Mouse (Mus musculus): ENCODE measurements around the gene Hnrnpc. TPM values are rescaled to one million over a fixed set of nuclear protein-coding genes. Genes with fewer than 3 reads are reported as not detected.

The Hnrnpc gene
- polyA plus RNA-seq (2012): 1.5 and 2.8 TPM in 2 replicates

- peaks cover 33% of the 10 kb centered on the region for H3K36me3 ChIP-seq (ENCODE audit: control insufficient read depth)
- H3K27me3 ChIP-seq (ENCODE audit: control insufficient read depth): no peaks in the 10 kb centered on the region
- H3K9me3 ChIP-seq (ENCODE audit: control insufficient read depth, low read length): no peaks in the 10 kb centered on the region
- peaks cover 42% of the 10 kb centered on the region for H3K4me1 ChIP-seq (ENCODE audit: control insufficient read depth)
- H3K4me3 ChIP-seq (replicated peaks): peak within 1 kb of the TSS; percentile 79
- no peak for TF ChIP-seq TAL1 (IDR thresholded peaks at IDR 0.05; ENCODE audit: low read length)
- TF ChIP-seq GATA1 (IDR thresholded peaks at IDR 0.05; ENCODE audit: low read length): peak; percentile 33; the same call in 1 of the 2 replicates
These were observed at the start of gene Hnrnpc for GRCm38 (mm10) chr14:52103856-52104676. Gene Hnrnpc (minus strand): TSS chr14:52104028.

DNA sequence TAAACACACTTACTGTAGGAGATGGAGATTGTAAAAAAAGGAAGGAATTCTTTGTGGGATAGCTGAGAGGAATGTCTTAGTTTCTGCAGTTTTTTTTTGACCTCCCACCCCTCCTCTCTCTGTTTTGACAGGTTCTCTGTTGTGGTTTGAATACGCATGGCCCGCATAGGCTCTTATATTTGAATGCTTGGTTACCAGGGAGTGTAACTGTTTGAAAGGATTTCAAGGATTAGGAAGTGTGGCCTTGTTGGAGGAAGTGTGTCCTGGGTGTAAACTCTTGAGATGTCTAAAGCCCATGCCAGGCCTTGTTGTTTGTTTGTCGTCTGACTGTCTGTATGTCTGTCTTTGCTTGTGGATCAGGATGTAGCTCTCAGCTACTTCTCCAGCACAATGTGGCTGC is 48.8 kb upstream of the Hnrnpc start:
- no peak overlapping the region for H3K4me3 ChIP-seq (replicated peaks)
- TF ChIP-seq TAL1 (IDR thresholded peaks at IDR 0.05; ENCODE audit: low read length) (no peak), GATA1 (IDR thresholded peaks at IDR 0.05; ENCODE audit: low read length) (no peak)
- H3K4me1 ChIP-seq (ENCODE audit: control insufficient read depth): no peaks in the 10 kb centered on the region
- H3K27me3 ChIP-seq (ENCODE audit: control insufficient read depth): no peaks in the 10 kb centered on the region; the same call in 1 of the 2 replicates
- H3K36me3 ChIP-seq (ENCODE audit: control insufficient read depth): peaks cover under 1% of the 10 kb centered on the region
- H3K9me3 ChIP-seq (ENCODE audit: control insufficient read depth, low read length): no peaks in the 10 kb centered on the region

GRCm38 (mm10) chr14:52152179-52152578 is 48.4 kb upstream of the Hnrnpc start:
- TF ChIP-seq GATA1 (IDR thresholded peaks at IDR 0.05; ENCODE audit: low read length) (no peak), TAL1 (IDR thresholded peaks at IDR 0.05; ENCODE audit: low read length) (no peak)

GRCm38 (mm10) chr14:52149888-52150287 is 46.1 kb upstream of the Hnrnpc start:
- no peak overlapping the region for H3K4me3 ChIP-seq (replicated peaks)
- no peaks in the 10 kb centered on the region; the same call in 1 of the 2 replicates for H3K27me3 ChIP-seq (ENCODE audit: control insufficient read depth)
- no peaks in the 10 kb centered on the region for H3K9me3 ChIP-seq (ENCODE audit: control insufficient read depth, low read length)
- TF ChIP-seq TAL1 (IDR thresholded peaks at IDR 0.05; ENCODE audit: low read length) (no peak), GATA1 (IDR thresholded peaks at IDR 0.05; ENCODE audit: low read length) (no peak)
- no peaks in the 10 kb centered on the region for H3K4me1 ChIP-seq (ENCODE audit: control insufficient read depth)
- no peaks in the 10 kb centered on the region for H3K36me3 ChIP-seq (ENCODE audit: control insufficient read depth)

More at GRCm38 (mm10) chr14:52152179-52152578, 48.4 kb upstream of the Hnrnpc start:
- Histone ChIP-seq H3K4me3 (replicated peaks) (no peak overlapping the region), H3K9me3 (ENCODE audit: control insufficient read depth, low read length) (no peaks in the 10 kb centered on the region), H3K36me3 (ENCODE audit: control insufficient read depth) (no peaks in the 10 kb centered on the region), H3K27me3 (ENCODE audit: control insufficient read depth) (no peaks in the 10 kb centered on the region; the same call in 1 of the 2 replicates), H3K4me1 (ENCODE audit: control insufficient read depth) (no peaks in the 10 kb centered on the region)

DNA sequence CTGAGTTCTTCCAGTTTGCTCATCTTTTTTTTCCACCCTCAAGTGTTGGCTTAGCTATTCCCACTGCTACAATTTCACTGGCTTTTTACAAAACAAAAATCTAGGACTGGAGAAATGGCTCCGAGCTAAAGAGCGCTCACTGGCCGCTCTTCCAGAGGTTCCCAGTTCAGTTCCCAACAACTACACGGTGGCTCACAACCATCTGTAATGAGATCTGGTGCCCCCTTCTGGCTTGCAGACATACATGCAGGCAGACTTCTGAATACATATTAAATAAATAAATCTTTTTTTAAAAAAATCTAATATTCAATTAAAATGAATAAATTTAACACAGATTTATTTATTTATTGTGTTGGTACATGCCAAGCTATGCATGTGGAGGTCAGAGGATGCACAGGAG is 42.7 kb upstream of the Hnrnpc start:
- Histone ChIP-seq H3K36me3 (ENCODE audit: control insufficient read depth) (no peaks in the 10 kb centered on the region), H3K4me1 (ENCODE audit: control insufficient read depth) (no peaks in the 10 kb centered on the region), H3K4me3 (replicated peaks) (no peak overlapping the region), H3K9me3 (ENCODE audit: control insufficient read depth, low read length) (no peaks in the 10 kb centered on the region), H3K27me3 (ENCODE audit: control insufficient read depth) (no peaks in the 10 kb centered on the region; the same call in 1 of the 2 replicates)
- TF ChIP-seq TAL1 (IDR thresholded peaks at IDR 0.05; ENCODE audit: low read length) (no peak), GATA1 (IDR thresholded peaks at IDR 0.05; ENCODE audit: low read length) (no peak)

DNA sequence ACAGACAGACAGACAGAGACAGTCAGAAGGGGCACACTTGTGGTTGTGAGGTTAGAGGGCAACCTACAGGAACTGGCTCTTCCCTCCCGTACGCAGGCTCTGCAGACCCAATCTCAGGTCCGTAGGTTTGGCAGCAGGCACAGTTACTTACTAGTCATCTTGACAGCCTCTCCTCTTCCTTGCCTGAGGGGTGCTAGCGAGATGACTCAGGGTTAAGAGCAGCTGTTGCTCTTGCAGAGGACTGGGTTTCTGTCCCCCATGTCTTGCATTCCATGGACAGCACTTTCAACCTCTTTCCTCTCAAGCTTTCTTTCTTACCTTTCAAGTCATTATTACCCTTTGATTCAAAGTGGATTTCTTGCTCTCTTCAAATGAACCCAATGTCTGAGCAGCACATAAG is 40.3 kb upstream of the Hnrnpc start:
- TF ChIP-seq TAL1 (IDR thresholded peaks at IDR 0.05; ENCODE audit: low read length) (no peak), GATA1 (IDR thresholded peaks at IDR 0.05; ENCODE audit: low read length) (no peak)

DNA sequence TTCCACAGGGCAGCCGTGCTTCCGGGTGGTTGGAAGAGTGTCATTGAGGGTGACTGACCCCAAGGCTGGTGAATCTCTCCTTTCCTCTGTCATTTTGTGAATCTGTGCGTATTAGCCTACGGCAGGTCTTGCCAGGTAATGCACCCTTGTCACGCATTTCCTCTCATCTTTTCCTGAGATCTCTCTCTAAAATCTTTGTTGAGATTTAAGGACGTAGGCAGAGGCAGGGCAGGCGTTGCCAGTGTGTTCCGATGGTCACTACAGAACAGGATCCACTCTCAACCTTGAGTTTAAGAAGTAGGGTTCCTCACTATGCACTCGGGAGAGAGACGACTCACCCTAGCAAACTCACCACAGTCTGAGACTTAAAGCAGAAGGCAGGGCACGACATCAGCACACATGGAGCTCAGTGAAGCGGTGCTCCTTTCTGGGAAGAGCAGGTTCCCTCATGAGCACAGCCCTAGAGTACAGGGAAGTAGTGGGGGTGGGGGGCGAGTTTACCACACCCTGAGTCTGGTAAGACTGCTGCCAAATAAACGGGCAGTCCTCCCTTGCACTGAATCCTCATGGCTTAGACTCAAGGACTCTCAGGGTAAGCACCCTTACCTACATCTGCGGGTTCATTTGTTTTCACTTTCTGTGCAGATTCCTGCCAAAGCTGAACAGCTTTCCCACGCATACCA is 37.8 kb upstream of the Hnrnpc start:
- no peaks in the 10 kb centered on the region for H3K9me3 ChIP-seq (ENCODE audit: control insufficient read depth, low read length)
- no peaks in the 10 kb centered on the region for H3K4me1 ChIP-seq (ENCODE audit: control insufficient read depth)
- TF ChIP-seq TAL1 (IDR thresholded peaks at IDR 0.05; ENCODE audit: low read length) (no peak), GATA1 (IDR thresholded peaks at IDR 0.05; ENCODE audit: low read length) (no peak)
- H3K36me3 ChIP-seq (ENCODE audit: control insufficient read depth): no peaks in the 10 kb centered on the region
- H3K4me3 ChIP-seq (replicated peaks): no peak overlapping the region
- H3K27me3 ChIP-seq (ENCODE audit: control insufficient read depth): peaks cover 7% of the 10 kb centered on the region

More for the DNA sequence above, 40.3 kb upstream of the Hnrnpc start:
- no peaks in the 10 kb centered on the region for H3K36me3 ChIP-seq (ENCODE audit: control insufficient read depth)
- no peak overlapping the region for H3K4me3 ChIP-seq (replicated peaks)
- peaks cover 7% of the 10 kb centered on the region for H3K27me3 ChIP-seq (ENCODE audit: control insufficient read depth)
- no peaks in the 10 kb centered on the region for H3K9me3 ChIP-seq (ENCODE audit: control insufficient read depth, low read length)
- no peaks in the 10 kb centered on the region for H3K4me1 ChIP-seq (ENCODE audit: control insufficient read depth)

DNA sequence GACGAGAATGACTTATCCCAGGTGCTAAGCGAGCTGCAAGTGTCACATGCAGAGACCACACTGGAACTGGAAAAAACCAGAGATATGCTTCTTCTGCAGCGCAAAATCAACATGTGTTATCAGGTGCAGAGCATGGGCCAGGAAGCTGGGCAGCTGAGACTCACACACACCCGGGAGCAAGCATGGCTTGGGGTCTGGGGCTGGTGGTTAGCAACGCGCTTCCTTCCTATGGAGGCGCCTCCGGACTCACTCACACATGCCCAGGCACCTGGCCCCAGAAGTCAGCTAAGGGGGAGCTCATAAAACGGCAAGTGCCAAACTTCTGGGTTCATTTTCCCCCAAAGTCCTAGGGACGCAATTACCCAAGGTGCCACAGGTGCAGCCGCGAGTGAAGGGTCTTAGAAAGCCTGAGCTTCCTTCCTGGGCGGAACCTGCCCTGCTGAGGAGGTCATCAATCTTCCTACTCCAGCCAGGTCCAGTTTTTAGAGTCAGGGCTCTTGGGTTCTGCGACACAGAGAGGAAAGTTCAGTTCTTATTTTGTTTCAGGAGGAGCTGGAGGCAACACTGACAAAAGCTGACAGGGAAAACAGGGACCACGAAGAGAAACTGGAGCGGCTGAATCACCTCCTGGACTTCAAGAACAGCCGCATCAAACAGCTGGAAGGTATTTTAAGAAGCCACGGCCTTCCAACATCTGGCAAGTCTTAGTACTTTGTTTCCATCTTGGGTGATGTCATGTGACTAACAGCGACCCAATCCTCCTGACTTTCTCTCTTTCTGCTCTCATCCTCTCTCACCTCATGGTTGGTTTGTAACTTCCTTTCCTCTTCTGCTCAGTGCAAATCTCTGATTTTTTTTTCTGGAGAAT is 37.0 kb upstream of the Hnrnpc start:
- no peak overlapping the region for H3K4me3 ChIP-seq (replicated peaks)
- peaks cover 7% of the 10 kb centered on the region for H3K27me3 ChIP-seq (ENCODE audit: control insufficient read depth)
- TF ChIP-seq GATA1 (IDR thresholded peaks at IDR 0.05; ENCODE audit: low read length) (no peak), TAL1 (IDR thresholded peaks at IDR 0.05; ENCODE audit: low read length) (no peak)
- H3K4me1 ChIP-seq (ENCODE audit: control insufficient read depth): no peaks in the 10 kb centered on the region
- no peaks in the 10 kb centered on the region for H3K9me3 ChIP-seq (ENCODE audit: control insufficient read depth, low read length)
- no peaks in the 10 kb centered on the region for H3K36me3 ChIP-seq (ENCODE audit: control insufficient read depth)

All from erythroblast, embryonic 14.5 days (primary cell).